Mouse (Mus musculus): ENCODE measurements around the gene Dst.

DNA sequence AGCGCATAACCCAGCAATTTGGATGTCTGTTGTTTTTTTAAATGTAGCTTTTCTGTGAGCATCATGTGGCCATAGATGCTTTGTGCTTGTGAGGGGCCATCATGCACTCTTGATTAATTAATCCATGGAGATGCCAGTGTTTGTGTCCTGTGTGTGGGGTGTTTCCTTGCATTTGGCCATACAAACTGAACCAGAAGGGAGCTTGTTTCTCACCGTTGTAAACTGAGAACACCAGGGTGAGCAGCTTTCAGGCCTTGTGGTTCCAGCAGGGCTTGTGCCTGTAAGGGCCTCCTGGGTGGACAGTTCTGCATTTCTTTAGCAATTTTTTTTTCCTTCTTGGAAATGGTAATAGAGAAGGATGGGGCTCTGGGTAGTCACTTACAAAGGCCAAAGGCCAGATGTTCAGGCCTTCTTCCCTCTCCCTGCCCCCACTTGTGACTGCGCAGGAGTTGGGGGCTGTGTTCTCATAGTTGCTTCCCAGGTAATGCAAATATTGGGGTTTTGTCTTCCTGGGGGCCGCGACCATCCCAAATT is 98.9 kb downstream of the Dst start:
- TF ChIP-seq MEF2A (IDR thresholded peaks at IDR 0.05; ENCODE audit: borderline replicate concordance, low read depth, low read length) (no peak), ZNF384 (IDR thresholded peaks at IDR 0.05; ENCODE audit: low read depth, low read length) (no peak), CTCF (conservative IDR thresholded peaks at IDR 0.05 in 1 of 2, IDR thresholded peaks at IDR 0.05 in 1 of 2; ENCODE audit: low read depth in 2 of 2, low read length in 2 of 2) (no peak), E2F4 (IDR thresholded peaks at IDR 0.05; ENCODE audit: insufficient replicate concordance, low read depth, low read length) (no peak), USF1 (IDR thresholded peaks at IDR 0.05; ENCODE audit: low read depth, low read length) (no peak), HCFC1 (IDR thresholded peaks at IDR 0.05; ENCODE audit: low read depth, low read length) (no peak), GABPA (IDR thresholded peaks at IDR 0.05; ENCODE audit: insufficient replicate concordance, low read depth, low read length) (no peak), POLR2A (IDR thresholded peaks at IDR 0.05; ENCODE audit: low read depth, low read length) (no peak), TCF12 (IDR thresholded peaks at IDR 0.05; ENCODE audit: low read depth, low read length) (no peak), IRF4 (IDR thresholded peaks at IDR 0.05; ENCODE audit: low read depth, low read length) (no peak), BHLHE40 (IDR thresholded peaks at IDR 0.05; ENCODE audit: low read depth, low read length) (no peak), MAZ (IDR thresholded peaks at IDR 0.05; ENCODE audit: low read depth, low read length) (no peak), POLR2AphosphoS2 (IDR thresholded peaks at IDR 0.05; ENCODE audit: low read depth, low read length) (no peak), ZKSCAN1 (IDR thresholded peaks at IDR 0.05; ENCODE audit: borderline replicate concordance, low read depth, low read length) (no peak)
